Mouse (Mus musculus) intestine, postnatal 0 days (tissue): ENCODE data around the gene Ccdc102a. TPM values are rescaled to one million over a fixed set of nuclear protein-coding genes. Genes with fewer than 3 reads are reported as not detected.
A peak's percentile ranks its signal among the peaks of the same experiment; 100 is the strongest.

Source experiments
- ATAC-seq: fragments of 200-750 bp; cut with Nextera tagmentation; 2 replicates; pipeline ENCODE4 v1.8.0; 2017; ENCODE audit warnings: mild to moderate bottlenecking, moderate TSS enrichment, moderate library complexity
- H3K27ac ChIP-seq: fragments of 300-500 bp; sonication (generic); 2 replicates; pipeline ENCODE4 v1.5.1; 2014; ENCODE audit warnings: mild to moderate bottlenecking, low read depth, low read length, moderate library complexity
- H3K27me3 ChIP-seq: fragments of 300-500 bp; sonication (generic); replicated peaks from 2 replicates; pipeline ENCODE4 v1.6.1; 2014; ENCODE audit warnings: low read length, mixed read lengths; ENCODE audit not compliant: control insufficient read depth, insufficient read depth
- H3K36me3 ChIP-seq: fragments of 300-500 bp; sonication (generic); 2 replicates; pipeline ENCODE4 v1.6.1; 2014; ENCODE audit warnings: mild to moderate bottlenecking, moderate library complexity; ENCODE audit not compliant: control insufficient read depth, insufficient read depth
- H3K4me1 ChIP-seq: fragments of 300-500 bp; sonication (generic); replicated peaks from 2 replicates; pipeline ENCODE4 v1.6.1; 2014; ENCODE audit warnings: antibody characterized with exemption, low read length, mixed read lengths; ENCODE audit not compliant: control insufficient read depth, insufficient read depth
- H3K4me2 ChIP-seq: fragments of 300-500 bp; sonication (generic); replicated peaks from 2 replicates; pipeline ENCODE4 v1.6.1; 2014; ENCODE audit warnings: low read depth, mild to moderate bottlenecking, moderate library complexity
- H3K4me3 ChIP-seq: fragments of 300-500 bp; sonication (generic); 2 replicates; pipeline ENCODE4 v1.5.1; 2014; ENCODE audit warnings: low read depth, low read length
- H3K9ac ChIP-seq: fragments of 300-500 bp; sonication (generic); 2 replicates; pipeline ENCODE4 v1.6.1; 2014; ENCODE audit warnings: mild to moderate bottlenecking, low read depth, low read length
- H3K9me3 ChIP-seq: fragments of 300-500 bp; sonication (generic); 2 replicates; pipeline ENCODE4 v1.6.1; 2016; ENCODE audit warnings: mixed run types; ENCODE audit not compliant: control insufficient read depth
- CTCF ChIP-seq: sonication (generic); IDR thresholded peaks from 2 replicates; pipeline ENCODE4 v1.5.1; 2016; ENCODE audit warnings: low read depth, mild to moderate bottlenecking, control low read depth, antibody characterized with exemption, moderate library complexity
- WGBS: fragments of 180-500 bp; shearing (Covaris S2); extraction: QIAGEN DNeasy Blood & Tissue Kit; methylation state at CpG from one replicate; pipeline ENCODE4 v1.1.7; 2014; 5-methylcytosine and 5-hydroxymethylcytosine counted together
- polyA plus RNA-seq: library from polyadenylated mRNA; unstranded; fragments of >200 nt; fragmentation: Nextera tagmentation; extraction: Ambion mirVana; gene quantifications from 2 replicates; pipeline ENCODE4 v1.2.1, GENCODE M21; 2015

The Ccdc102a gene
- 7.2 and 7.7 TPM in 2 replicates for polyA plus RNA-seq

- H3K27me3 ChIP-seq, result peaks cover 4% of the 10 kb centered on the region; the same call in 1 of the 2 replicates
- H3K27ac ChIP-seq, result peak within 1 kb of the TSS; percentile 71
- peak; percentile 34 for ATAC-seq
- H3K9ac ChIP-seq, result peak within 1 kb of the TSS; percentile 63
- H3K36me3 ChIP-seq, result peaks cover 4% of the 10 kb centered on the region; the same call in 1 of the 2 replicates
- H3K4me1 ChIP-seq, result peaks cover 5% of the 10 kb centered on the region; the same call in 1 of the 2 replicates
- peak within 1 kb of the TSS; percentile 76 for H3K4me3 ChIP-seq
- no peak for TF ChIP-seq CTCF
- WGBS, result 5% methylated on average over 48 of the region's 51 CpGs
- peak within 1 kb of the TSS; percentile 88 for H3K4me2 ChIP-seq
- H3K9me3 ChIP-seq, result no peaks in the 10 kb centered on the region
Observed at GRCm38 (mm10) chr8:94917851-94918495, at the start of gene Ccdc102a. Gene Ccdc102a (minus strand): TSS chr8:94918098.

- H3K4me3 ChIP-seq, result no peak overlapping the region
- no peak overlapping the region for H3K9ac ChIP-seq
- peak; percentile 44 for ATAC-seq
- TF ChIP-seq CTCF, result no peak
- no peak overlapping the region for H3K4me2 ChIP-seq
- WGBS, result 71% methylated on average over 3 of the region's 3 CpGs
- no peaks in the 10 kb centered on the region for H3K27me3 ChIP-seq
- H3K36me3 ChIP-seq, result no peaks in the 10 kb centered on the region
- H3K4me1 ChIP-seq, result 0 out of 2 replicates have a peak, but pooled peaks cover 7% of the 10 kb centered on the region
- H3K9me3 ChIP-seq, result no peaks in the 10 kb centered on the region
- peak overlapping the region; percentile 78 for H3K27ac ChIP-seq
Observed at GRCm38 (mm10) chr8:94967554-94967953, 49.7 kb upstream of the Ccdc102a start.

- no peak overlapping the region for H3K4me3 ChIP-seq
- H3K9me3 ChIP-seq, result no peaks in the 10 kb centered on the region
- H3K27ac ChIP-seq, result peak overlapping the region; percentile 78
- H3K4me1 ChIP-seq, result 0 out of 2 replicates have a peak, but pooled peaks cover 7% of the 10 kb centered on the region
- WGBS, result 27% methylated on average over 4 of the region's 4 CpGs
- H3K4me2 ChIP-seq, result 0 out of 2 replicates have a peak overlapping the region, but pooled peaks have one; percentile 4
- H3K27me3 ChIP-seq, result no peaks in the 10 kb centered on the region
- H3K36me3 ChIP-seq, result no peaks in the 10 kb centered on the region
- no peak for TF ChIP-seq CTCF
- peak; percentile 90 for ATAC-seq
- no peak overlapping the region for H3K9ac ChIP-seq
Observed at GRCm38 (mm10) chr8:94967071-94967470, 49.2 kb upstream of the Ccdc102a start.

GRCm38 (mm10) chr8:94966578-94966977 lies 48.7 kb upstream of the Ccdc102a start:
- H3K9me3 ChIP-seq, result no peaks in the 10 kb centered on the region
- 20% methylated on average over 7 of the region's 7 CpGs for WGBS
- H3K36me3 ChIP-seq, result no peaks in the 10 kb centered on the region
- H3K9ac ChIP-seq, result no peak overlapping the region
- ATAC-seq, result peak; percentile 48; the same call in 1 of the 2 replicates
- TF ChIP-seq CTCF, result peak; percentile 84
- peaks cover 7% of the 10 kb centered on the region; the same call in 1 of the 2 replicates for H3K4me1 ChIP-seq
- no peaks in the 10 kb centered on the region for H3K27me3 ChIP-seq
- no peak overlapping the region for H3K4me3 ChIP-seq
- H3K27ac ChIP-seq, result peak overlapping the region; percentile 78
- H3K4me2 ChIP-seq, result 0 out of 2 replicates have a peak overlapping the region, but pooled peaks have one; percentile 4

- 26% methylated on average over 10 of the region's 10 CpGs for WGBS
- Histone ChIP-seq H3K9ac (no peak overlapping the region), H3K36me3 (no peaks in the 10 kb centered on the region), H3K4me2 (no peak overlapping the region), H3K27me3 (no peaks in the 10 kb centered on the region), H3K27ac (no peak overlapping the region), H3K9me3 (no peaks in the 10 kb centered on the region), H3K4me3 (no peak overlapping the region), H3K4me1 (peaks cover 7% of the 10 kb centered on the region; the same call in 1 of the 2 replicates)
- no peak for TF ChIP-seq CTCF
- ATAC-seq, result no peak
Observed at GRCm38 (mm10) chr8:94964828-94965227, 46.9 kb upstream of the Ccdc102a start.

- peak; percentile 57; the same call in 1 of the 2 replicates for ATAC-seq
Observed at GRCm38 (mm10) chr8:94962201-94962600, 44.3 kb upstream of the Ccdc102a start.

More at GRCm38 (mm10) chr8:94962201-94962600, 44.3 kb upstream of the Ccdc102a start:
- Histone ChIP-seq H3K4me1 (peaks cover 5% of the 10 kb centered on the region; the same call in 1 of the 2 replicates), H3K4me2 (no peak overlapping the region), H3K4me3 (no peak overlapping the region), H3K9ac (no peak overlapping the region), H3K9me3 (no peaks in the 10 kb centered on the region), H3K27ac (no peak overlapping the region), H3K36me3 (no peaks in the 10 kb centered on the region), H3K27me3 (no peaks in the 10 kb centered on the region)
- WGBS, result 57% methylated on average over 1 of the region's 1 CpGs
- no peak for TF ChIP-seq CTCF
